Mouse (Mus musculus) limb, embryonic 15.5 days (tissue): ENCODE data around the gene Tbx6. TPM values are rescaled to one million over a fixed set of nuclear protein-coding genes. Genes with fewer than 3 reads are reported as not detected.
"Not testable (repeated sequence)": the region's sequence is repeated elsewhere in the genome, so short reads cannot be mapped to it uniquely, and the experiment has no call there.

Experiments used
- ATAC-seq: fragments of 200-750 bp; cut with Nextera tagmentation; 2 replicates; pipeline ENCODE4 v1.8.0; 2017; ENCODE audit warnings: low read depth, moderate TSS enrichment; ENCODE audit not compliant: insufficient number of reproducible peaks, low FRiP score, low TSS enrichment
- H3K27ac ChIP-seq: fragments of 300-500 bp; sonication (generic); 2 replicates; pipeline ENCODE4 v1.5.1; 2015; ENCODE audit warnings: moderate library complexity, mild to moderate bottlenecking, inconsistent platforms
- H3K27me3 ChIP-seq: fragments of 300-500 bp; sonication (generic); 2 replicates; pipeline ENCODE4 v1.6.1; 2015; ENCODE audit warnings: inconsistent platforms
- H3K36me3 ChIP-seq: fragments of 300-500 bp; sonication (generic); 2 replicates; pipeline ENCODE4 v1.6.1; 2015; ENCODE audit warnings: inconsistent platforms
- H3K4me1 ChIP-seq: fragments of 300-500 bp; sonication (generic); 2 replicates; pipeline ENCODE4 v1.6.1; 2015; ENCODE audit warnings: inconsistent platforms
- H3K4me2 ChIP-seq: fragments of 300-500 bp; sonication (generic); 2 replicates; pipeline ENCODE4 v1.6.1; 2015; ENCODE audit warnings: mild to moderate bottlenecking, inconsistent platforms
- H3K4me3 ChIP-seq: fragments of 300-500 bp; sonication (generic); 2 replicates; pipeline ENCODE4 v1.5.1; 2015; ENCODE audit warnings: mild to moderate bottlenecking, inconsistent platforms
- H3K9ac ChIP-seq: fragments of 300-500 bp; sonication (generic); 2 replicates; pipeline ENCODE4 v1.6.1; 2015; ENCODE audit warnings: inconsistent platforms
- H3K9me3 ChIP-seq: fragments of 300-500 bp; sonication (generic); 2 replicates; pipeline ENCODE4 v1.6.1; 2016; ENCODE audit warnings: inconsistent platforms
- WGBS: fragments of 180-500 bp; shearing (Covaris S2); methylation state at CpG from one replicate; pipeline ENCODE4 v1.1.7; 2015; 5-methylcytosine and 5-hydroxymethylcytosine counted together
- polyA plus RNA-seq: library from polyadenylated mRNA; unstranded; fragments of >200 nt; fragmentation: Nextera tagmentation; extraction: Ambion mirVana; gene quantifications from 2 replicates; pipeline ENCODE4 v1.2.1, GENCODE M21; 2015

Gene Tbx6
- polyA plus RNA-seq, 1 experiment from 2014 or later = 0.37 TPM

DNA sequence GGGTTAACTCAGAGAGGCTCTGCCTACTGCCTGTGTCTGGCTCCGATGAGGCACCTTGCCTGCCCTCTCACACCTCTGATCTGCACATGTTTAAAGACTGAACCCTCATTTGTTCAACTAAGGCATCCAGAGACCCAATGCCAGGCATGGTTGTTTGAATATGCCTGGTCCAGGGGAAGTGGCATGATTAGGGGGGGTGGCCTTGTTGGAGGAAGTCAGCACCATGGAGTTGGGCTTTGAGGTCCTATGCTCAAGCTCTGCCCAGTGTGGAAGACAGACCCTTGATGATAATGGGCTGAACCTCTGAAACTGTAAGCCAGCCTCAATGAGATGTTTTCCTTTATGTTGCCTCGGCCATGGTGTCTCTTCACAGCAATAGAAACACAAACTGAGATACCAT is 7.9 kb upstream of the Tbx6 start:
- Histone ChIP-seq H3K27me3 (no peaks in the 10 kb centered on the region), H3K36me3 (peaks cover 36% of the 10 kb centered on the region), H3K4me3 (no peak overlapping the region), H3K27ac (no peak overlapping the region), H3K4me2 (no peak overlapping the region), H3K9me3 (no peaks in the 10 kb centered on the region), H3K9ac (no peak overlapping the region), H3K4me1 (peaks cover 24% of the 10 kb centered on the region)
- 64% methylated on average over 2 of the region's 2 CpGs for WGBS
- no peak for ATAC-seq

DNA sequence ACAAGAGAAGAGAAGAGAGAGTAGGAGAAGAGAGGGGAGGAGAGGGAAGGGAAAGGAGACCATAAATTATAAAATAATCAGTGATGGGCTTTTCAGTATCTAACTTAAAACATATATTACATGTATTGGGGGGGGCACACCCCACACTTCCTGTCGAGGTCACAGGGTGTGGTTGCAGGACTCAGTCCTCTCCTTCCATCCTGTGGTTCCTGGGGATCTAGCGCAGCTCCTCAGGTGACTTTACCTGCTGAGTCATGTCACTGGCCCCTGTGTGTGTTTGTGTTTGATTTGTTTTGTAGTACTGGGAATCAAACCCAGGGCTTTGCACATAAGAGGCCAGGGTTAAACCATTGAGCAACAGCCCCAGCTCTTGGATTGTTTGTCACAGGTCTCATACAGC is 6.8 kb upstream of the Tbx6 start:
- Histone ChIP-seq H3K4me3 (no peak overlapping the region), H3K36me3 (peaks cover 28% of the 10 kb centered on the region), H3K4me1 (peaks cover 25% of the 10 kb centered on the region), H3K27me3 (no peaks in the 10 kb centered on the region), H3K9ac (no peak overlapping the region), H3K4me2 (no peak overlapping the region), H3K27ac (no peak overlapping the region), H3K9me3 (no peaks in the 10 kb centered on the region)
- no peak for ATAC-seq
- WGBS = 69% methylated on average over 2 of the region's 2 CpGs

GRCm38 (mm10) chr7:126775185-126775977 is 5.9 kb upstream of the Tbx6 start:
- Histone ChIP-seq H3K9ac (no peak overlapping the region), H3K4me3 (0 out of 2 replicates have a peak overlapping the region, but pooled peaks have one; percentile 69), H3K27me3 (no peaks in the 10 kb centered on the region), H3K36me3 (peaks cover 19% of the 10 kb centered on the region), H3K4me1 (peaks cover 33% of the 10 kb centered on the region), H3K4me2 (no peak overlapping the region), H3K27ac (peak overlapping the region; percentile 86; the same call in 1 of the 2 replicates), H3K9me3 (no peaks in the 10 kb centered on the region)
- WGBS = 76% methylated on average over 10 of the region's 10 CpGs
- ATAC-seq = no peak

DNA sequence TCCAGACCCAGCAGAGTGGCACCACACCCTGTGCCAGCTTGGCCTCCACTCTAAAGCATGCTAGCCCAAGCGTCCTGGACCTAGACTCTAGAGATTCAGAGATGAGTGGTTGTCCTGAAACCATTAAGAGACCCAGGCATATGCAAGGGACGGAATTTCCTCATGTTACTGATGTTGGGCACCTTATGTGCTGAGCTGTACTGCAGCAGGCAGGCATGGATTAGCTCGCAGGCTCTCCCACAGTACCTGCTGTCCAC is 5.4 kb upstream of the Tbx6 start:
- no peaks in the 10 kb centered on the region for H3K9me3 ChIP-seq
- peaks cover 38% of the 10 kb centered on the region for H3K4me1 ChIP-seq
- ATAC-seq = no peak
- H3K4me3 ChIP-seq = 0 out of 2 replicates have a peak overlapping the region, but pooled peaks have one; percentile 69
- H3K27me3 ChIP-seq = no peaks in the 10 kb centered on the region
- WGBS = 47% methylated on average over 3 of the region's 3 CpGs
- peaks cover 14% of the 10 kb centered on the region for H3K36me3 ChIP-seq
- no peak overlapping the region for H3K9ac ChIP-seq
- H3K27ac ChIP-seq = peak overlapping the region; percentile 86
- H3K4me2 ChIP-seq = peak overlapping the region; percentile 78; the same call in 1 of the 2 replicates

DNA sequence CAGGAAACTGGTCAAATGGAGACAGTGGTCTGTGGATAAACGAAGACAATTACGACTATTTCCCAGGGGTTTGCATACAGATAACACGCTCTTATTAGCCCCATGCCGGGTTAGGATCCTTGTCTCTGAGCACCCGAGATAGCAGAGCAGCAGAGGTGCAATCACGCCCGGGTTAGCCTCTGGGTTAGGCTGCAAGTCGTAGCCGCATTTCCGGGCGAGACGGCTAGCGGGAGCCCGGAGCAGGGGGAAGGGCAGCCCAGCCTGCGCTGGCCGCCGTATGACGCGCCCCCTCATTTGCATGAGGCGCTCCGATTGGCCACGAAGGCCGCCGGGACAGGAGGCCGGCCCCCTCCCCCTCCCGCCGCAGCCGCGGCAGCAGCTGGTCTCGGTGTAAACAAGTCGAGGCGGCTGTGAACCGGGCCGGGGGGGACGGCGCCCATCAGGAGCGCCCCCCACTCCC is 4.7 kb upstream of the Tbx6 start, which contains the start of gene Ypel3:
Gene Ypel3 (plus strand): TSS at position 358 of the 460 bp plus-strand sequence.
- Histone ChIP-seq H3K36me3 (peaks cover 8% of the 10 kb centered on the region), H3K4me3 (peak within 1 kb of the TSS; percentile 69), H3K4me1 (peaks cover 45% of the 10 kb centered on the region), H3K27ac (peak within 1 kb of the TSS; percentile 86), H3K27me3 (no peaks in the 10 kb centered on the region), H3K4me2 (peak within 1 kb of the TSS; percentile 78), H3K9me3 (no peaks in the 10 kb centered on the region), H3K9ac (peak within 1 kb of the TSS; percentile 70)
- ATAC-seq = peak; percentile 88
- under 1% methylated on average over 35 of the region's 37 CpGs for WGBS

DNA sequence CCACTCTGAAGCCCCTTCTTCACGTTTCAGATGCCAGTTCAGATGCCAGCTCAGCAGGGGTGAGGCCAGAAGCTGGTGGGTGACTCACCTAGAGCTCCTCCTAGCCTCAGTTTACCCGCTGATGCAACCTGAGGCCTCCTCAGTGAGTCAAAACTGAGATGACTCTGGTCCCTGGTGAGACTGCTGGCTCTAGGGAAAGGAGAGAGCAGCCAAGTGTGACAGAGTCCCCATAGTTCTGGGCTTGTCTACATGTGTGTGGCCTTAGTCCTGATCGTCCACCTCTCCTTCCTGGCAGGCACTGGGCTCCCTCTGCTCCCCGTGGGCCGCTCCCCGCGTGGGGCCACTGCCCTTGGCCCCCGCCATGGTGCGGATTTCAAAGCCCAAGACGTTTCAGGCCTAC is 3.8 kb upstream of the Tbx6 start:
- Histone ChIP-seq H3K27ac (peak overlapping the region; percentile 86; the same call in 1 of the 2 replicates), H3K9me3 (no peaks in the 10 kb centered on the region), H3K36me3 (peaks cover 8% of the 10 kb centered on the region), H3K4me2 (peak overlapping the region; percentile 78), H3K4me3 (peak overlapping the region; percentile 69), H3K27me3 (no peaks in the 10 kb centered on the region), H3K4me1 (peaks cover 46% of the 10 kb centered on the region), H3K9ac (peak overlapping the region; percentile 70)
- 43% methylated on average over 10 of the region's 10 CpGs for WGBS
- no peak for ATAC-seq

DNA sequence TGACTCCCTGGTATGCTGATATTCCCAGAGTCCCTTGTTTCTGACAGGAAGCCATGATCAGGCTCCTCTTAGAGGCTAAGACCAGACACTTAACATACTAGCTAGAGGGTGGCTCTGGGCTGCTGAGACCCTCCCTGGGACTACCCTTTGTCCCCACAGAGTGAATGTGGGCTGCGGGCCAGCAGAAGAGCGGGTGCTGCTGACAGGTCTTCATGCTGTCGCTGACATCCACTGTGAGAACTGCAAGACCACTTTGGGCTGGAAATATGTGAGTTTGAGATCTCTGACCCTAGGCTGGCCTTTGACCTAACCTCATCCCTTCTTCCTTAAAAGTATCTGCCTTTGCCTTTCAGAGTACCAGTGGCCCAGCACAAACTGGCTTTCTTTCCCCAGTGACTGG is 3.1 kb upstream of the Tbx6 start:
- Histone ChIP-seq H3K27me3 (no peaks in the 10 kb centered on the region), H3K4me3 (no peak overlapping the region), H3K9ac (no peak overlapping the region), H3K36me3 (peaks cover 8% of the 10 kb centered on the region), H3K4me1 (peaks cover 46% of the 10 kb centered on the region), H3K9me3 (no peaks in the 10 kb centered on the region), H3K27ac (no peak overlapping the region), H3K4me2 (peak overlapping the region; percentile 78; the same call in 1 of the 2 replicates)
- 97% methylated on average over 3 of the region's 3 CpGs for WGBS
- no peak for ATAC-seq

DNA sequence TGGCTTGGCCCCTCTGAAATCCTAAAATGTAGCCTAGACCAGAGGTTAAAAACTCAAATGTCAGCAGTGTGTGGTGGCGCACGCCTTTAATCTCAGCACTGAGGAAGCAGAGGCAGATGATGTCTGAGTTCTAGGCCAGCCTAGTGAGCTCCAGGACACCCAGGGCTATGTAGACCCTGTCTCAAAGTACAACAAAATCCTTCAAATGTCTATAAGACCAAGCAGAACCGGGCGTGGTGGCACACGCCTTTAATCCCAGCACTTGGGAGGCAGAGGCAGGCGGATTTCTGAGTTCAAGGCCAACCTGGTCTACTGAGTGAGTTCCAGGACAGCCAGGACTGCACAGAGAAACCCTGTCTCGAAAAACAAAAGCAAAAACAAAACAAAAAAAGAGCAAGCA is 2.2 kb upstream of the Tbx6 start:
- H3K27me3 ChIP-seq, H3K9ac ChIP-seq, H3K4me2 ChIP-seq, H3K4me3 ChIP-seq, H3K9me3 ChIP-seq, ATAC-seq, H3K27ac ChIP-seq, H3K36me3 ChIP-seq: not testable (repeated sequence)
- H3K4me1 ChIP-seq = peaks cover 46% of the 10 kb centered on the region
- 91% methylated on average over 7 of the region's 7 CpGs for WGBS

DNA sequence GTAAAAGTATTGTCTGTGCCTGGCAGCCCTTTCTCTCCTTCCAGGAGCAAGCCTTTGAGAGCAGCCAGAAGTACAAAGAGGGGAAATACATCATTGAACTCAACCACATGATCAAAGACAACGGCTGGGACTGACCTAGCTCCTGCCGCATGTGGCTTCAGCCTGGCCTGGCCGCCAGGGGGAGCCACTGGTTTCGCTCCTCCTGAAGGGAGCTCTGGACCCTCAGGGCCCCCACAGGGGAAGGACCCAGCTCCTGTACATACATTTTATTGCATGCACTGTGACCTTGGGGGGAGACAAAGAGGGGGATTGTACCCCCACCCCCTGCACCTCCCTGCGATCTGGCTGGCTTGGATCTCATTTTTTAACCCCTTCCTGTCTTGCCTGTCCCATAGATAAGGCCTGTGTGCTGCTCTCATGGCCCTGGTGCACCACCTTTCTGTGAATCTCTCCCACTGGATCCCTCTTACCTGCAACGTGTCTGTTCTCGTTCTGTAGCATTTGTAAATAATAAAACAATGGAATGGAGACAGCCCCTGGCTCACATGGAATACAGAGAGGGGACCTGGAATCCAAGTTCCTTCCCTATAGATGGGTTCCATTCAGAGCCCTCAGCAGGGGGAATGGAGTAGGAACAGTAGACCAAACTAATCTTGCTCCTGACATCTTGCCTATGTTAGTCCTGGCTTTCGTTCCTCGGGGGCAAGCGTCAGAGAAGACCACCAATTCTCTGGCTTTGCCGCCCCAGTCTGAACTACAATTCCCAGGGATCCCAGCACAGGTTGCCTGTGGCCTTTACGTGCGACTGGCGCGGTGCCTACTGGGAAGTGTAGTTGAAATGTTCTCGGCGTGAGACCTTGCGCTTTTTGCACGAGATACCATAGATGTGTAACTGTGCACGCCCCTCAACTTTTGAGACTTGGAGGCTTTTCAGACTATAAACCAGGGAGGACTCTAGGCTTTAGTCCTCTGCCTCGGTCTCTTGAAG is 1.0 kb upstream of the Tbx6 start:
- Histone ChIP-seq H3K36me3 (peaks cover 19% of the 10 kb centered on the region), H3K4me1 (peaks cover 46% of the 10 kb centered on the region), H3K27me3 (no peaks in the 10 kb centered on the region), H3K4me2 (peak overlapping the region; percentile 89), H3K9ac (peak overlapping the region; percentile 37), H3K9me3 (no peaks in the 10 kb centered on the region), H3K4me3 (peak overlapping the region; percentile 44), H3K27ac (peak overlapping the region; percentile 60)
- 1% methylated on average over 21 of the region's 21 CpGs for WGBS
- ATAC-seq = peak; percentile 50

GRCm38 (mm10) chr7:126781661-126782370 is 533 bp downstream of the Tbx6 start:
- H3K4me1 ChIP-seq = peaks cover 35% of the 10 kb centered on the region
- H3K36me3 ChIP-seq = peaks cover 34% of the 10 kb centered on the region
- H3K9ac ChIP-seq = no peak overlapping the region
- WGBS = 29% methylated on average over 11 of the region's 11 CpGs
- H3K9me3 ChIP-seq = no peaks in the 10 kb centered on the region
- H3K27ac ChIP-seq = peak overlapping the region; percentile 43; the same call in 1 of the 2 replicates
- no peaks in the 10 kb centered on the region for H3K27me3 ChIP-seq
- ATAC-seq = no peak
- no peak overlapping the region for H3K4me3 ChIP-seq
- H3K4me2 ChIP-seq = peak overlapping the region; percentile 89; the same call in 1 of the 2 replicates

GRCm38 (mm10) chr7:126782693-126783092 is 1.4 kb downstream of the Tbx6 start:
- 71% methylated on average over 13 of the region's 13 CpGs for WGBS
- peaks cover 43% of the 10 kb centered on the region for H3K36me3 ChIP-seq
- H3K4me3 ChIP-seq = no peak overlapping the region
- H3K27me3 ChIP-seq = no peaks in the 10 kb centered on the region
- H3K9ac ChIP-seq = no peak overlapping the region
- ATAC-seq = no peak
- H3K4me1 ChIP-seq = peaks cover 29% of the 10 kb centered on the region
- H3K9me3 ChIP-seq = no peaks in the 10 kb centered on the region
- no peak overlapping the region for H3K27ac ChIP-seq
- H3K4me2 ChIP-seq = no peak overlapping the region
